Mouse (Mus musculus): ENCODE results near the gene Jmjd8. TPM values are rescaled to one million over a fixed set of nuclear protein-coding genes. Genes with fewer than 3 reads are reported as not detected.

Gene Jmjd8
- polyA plus RNA-seq, 1 experiment from 2014 or later, result 69.5 TPM

DNA sequence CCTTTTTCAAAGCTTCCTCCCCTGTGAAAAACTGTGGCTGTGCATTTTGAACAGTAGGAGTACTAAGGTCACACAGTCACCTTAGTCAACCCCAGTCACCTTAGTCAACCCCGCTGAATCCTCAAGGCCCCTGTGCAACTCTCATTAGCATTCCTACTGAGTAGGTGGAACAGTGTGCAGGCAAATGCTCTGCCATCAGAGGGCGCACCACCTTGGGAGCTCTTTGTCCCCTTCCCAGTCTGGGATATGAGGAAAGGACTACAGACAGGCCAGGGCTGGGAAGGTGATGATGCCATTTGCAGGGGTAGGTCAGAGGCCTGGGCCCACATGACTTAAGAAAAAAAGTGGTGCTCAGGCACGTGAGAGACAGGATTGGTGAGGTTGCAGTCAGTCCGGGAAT, 50.6 kb downstream of the Jmjd8 start:
- H3K36me3 ChIP-seq (replicated peaks), result peaks cover 46% of the 10 kb centered on the region
- 45% methylated on average over 4 of the region's 4 CpGs for WGBS
- ATAC-seq (ENCODE audit: low FRiP score), result no peak

DNA sequence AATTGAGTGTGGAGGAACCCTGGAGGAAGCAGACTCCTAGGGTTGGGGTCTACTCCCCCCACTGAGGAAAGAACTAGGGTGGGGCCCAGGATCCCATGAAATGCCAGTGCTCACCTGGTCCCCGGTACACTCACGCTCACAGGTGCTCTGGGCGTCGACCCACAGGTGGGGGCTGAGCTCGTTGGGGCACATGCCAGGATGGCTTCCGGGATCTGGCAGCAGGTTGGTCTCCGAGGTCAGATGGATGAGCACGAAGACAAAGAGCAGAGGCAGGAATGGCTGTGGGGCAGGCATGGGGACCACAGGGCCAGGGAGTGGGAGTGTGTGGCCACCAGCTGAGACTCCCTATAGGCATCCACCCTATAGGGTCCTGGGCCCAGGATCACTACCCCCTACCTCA, 51.1 kb downstream of the Jmjd8 start:
- 79% methylated on average over 8 of the region's 8 CpGs for WGBS
- no peak overlapping the region for H3K4me3 ChIP-seq (replicated peaks)
- H3K4me2 ChIP-seq, result no peak overlapping the region
- H3K27me3 ChIP-seq, result no peaks in the 10 kb centered on the region
- H3K9ac ChIP-seq, result no peak overlapping the region
- H3K4me1 ChIP-seq, result peaks cover 43% of the 10 kb centered on the region
- no peak for ATAC-seq (ENCODE audit: low FRiP score)
- H3K27ac ChIP-seq, result no peak overlapping the region
- no peaks in the 10 kb centered on the region for H3K9me3 ChIP-seq
- H3K36me3 ChIP-seq (replicated peaks), result peaks cover 51% of the 10 kb centered on the region

More for the DNA sequence above, 50.6 kb downstream of the Jmjd8 start:
- Histone ChIP-seq H3K4me1 (peaks cover 46% of the 10 kb centered on the region), H3K27ac (no peak overlapping the region), H3K9ac (no peak overlapping the region), H3K9me3 (no peaks in the 10 kb centered on the region), H3K4me2 (no peak overlapping the region), H3K27me3 (no peaks in the 10 kb centered on the region), H3K4me3 (replicated peaks) (no peak overlapping the region)

DNA sequence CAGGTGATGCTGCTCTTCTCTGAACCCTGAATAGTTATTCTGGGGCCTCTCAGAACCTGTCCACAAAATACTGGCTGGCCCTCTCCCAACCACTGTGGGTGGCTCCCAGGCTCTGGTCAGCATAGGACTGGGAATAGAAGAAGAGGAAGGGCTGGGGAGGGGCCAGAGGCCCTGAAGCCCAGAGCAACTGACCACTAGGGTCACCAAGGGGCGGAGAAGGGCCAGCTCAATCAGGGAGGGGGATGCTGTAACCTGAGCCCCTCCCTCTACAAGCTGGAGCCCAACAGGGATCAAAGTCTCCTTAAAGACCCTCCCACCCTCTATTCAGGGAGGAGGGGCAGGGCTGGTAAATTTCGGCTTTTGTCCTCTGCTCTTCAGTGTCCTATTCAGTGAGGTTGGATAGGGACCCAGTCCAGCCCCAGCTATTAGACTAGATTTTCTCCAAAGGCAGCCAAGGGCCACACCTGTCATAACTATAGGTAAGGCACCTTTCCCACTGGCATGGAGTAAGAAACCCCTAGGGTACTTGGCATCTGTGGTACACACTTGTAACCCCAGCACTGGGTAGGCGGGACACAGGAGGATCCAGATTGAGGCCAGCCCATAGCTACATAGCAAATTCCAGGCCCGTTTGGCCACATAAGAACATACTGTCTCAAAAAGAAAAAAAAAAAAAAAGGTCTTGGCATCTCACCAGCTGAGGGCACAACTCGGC, 51.7 kb downstream of the Jmjd8 start, which contains the start of gene Wfikkn1:
Gene Wfikkn1 (minus strand): TSS at position 663 of the 715 bp plus-strand sequence.
- no peak for ATAC-seq (ENCODE audit: low FRiP score)
- H3K9ac ChIP-seq, result peak within 1 kb of the TSS; percentile 12
- 30% methylated on average over 5 of the region's 5 CpGs for WGBS

DNA sequence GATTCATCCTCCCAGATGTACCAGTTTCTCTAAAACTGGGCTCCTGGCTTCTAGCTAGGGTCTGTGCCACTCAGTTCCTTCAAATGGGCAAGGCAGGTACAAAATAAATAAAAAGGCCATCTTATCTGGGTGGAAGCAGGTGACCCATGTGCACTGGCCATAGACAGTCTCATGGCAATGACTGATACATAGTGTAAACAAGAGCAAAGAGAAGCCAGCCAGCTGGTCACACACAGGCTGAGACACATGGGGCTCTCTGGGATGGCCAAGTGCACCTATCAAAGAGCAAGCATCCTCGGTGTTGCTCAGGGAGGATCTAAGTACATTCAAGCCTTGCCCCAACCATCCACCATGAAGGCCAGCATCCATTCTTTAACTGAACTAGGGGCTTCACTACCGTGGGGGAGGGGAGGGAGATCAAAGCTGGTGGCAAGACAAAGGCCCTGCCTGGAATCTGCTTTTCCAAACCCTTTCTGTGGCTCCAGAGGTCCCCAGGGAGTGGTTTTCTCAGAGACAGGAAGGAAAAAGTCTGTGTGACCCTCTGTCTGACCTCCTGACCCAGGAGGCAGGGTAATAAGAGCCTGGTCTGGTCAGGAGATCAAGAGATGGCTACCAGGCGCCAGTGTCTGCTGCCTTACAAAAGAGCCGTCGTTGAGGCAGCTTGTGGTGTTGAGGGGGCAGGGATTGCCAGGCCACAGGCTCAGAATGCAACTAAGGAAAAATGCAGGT, 52.4 kb downstream of the Jmjd8 start:
- H3K9me3 ChIP-seq, result no peaks in the 10 kb centered on the region
- no peak overlapping the region for H3K4me3 ChIP-seq (replicated peaks)
- peak overlapping the region; percentile 12; the same call in 1 of the 2 replicates for H3K9ac ChIP-seq
- 5% methylated on average over 5 of the region's 5 CpGs for WGBS
- no peak for ATAC-seq (ENCODE audit: low FRiP score)
- H3K4me2 ChIP-seq, result no peak overlapping the region
- H3K27me3 ChIP-seq, result no peaks in the 10 kb centered on the region
- H3K4me1 ChIP-seq, result peaks cover 39% of the 10 kb centered on the region
- peak overlapping the region; percentile 64 for H3K27ac ChIP-seq
- H3K36me3 ChIP-seq (replicated peaks), result peaks cover 52% of the 10 kb centered on the region

More for the DNA sequence above, 51.7 kb downstream of the Jmjd8 start, which contains the start of gene Wfikkn1:
- H3K36me3 ChIP-seq (replicated peaks), result peaks cover 52% of the 10 kb centered on the region
- no peak within 1 kb of the TSS for H3K4me3 ChIP-seq (replicated peaks)
- no peaks in the 10 kb centered on the region for H3K9me3 ChIP-seq
- H3K27ac ChIP-seq, result peak within 1 kb of the TSS; percentile 64
- no peak within 1 kb of the TSS for H3K4me2 ChIP-seq
- H3K27me3 ChIP-seq, result no peaks in the 10 kb centered on the region
- peaks cover 43% of the 10 kb centered on the region for H3K4me1 ChIP-seq

Small RNAs within 50 kb of the gene (microRNA-seq; reads per million reads assigned to microRNA genes)
- not detected for gene Mir3082
- gene Mir6966, result 0.73 reads per million

Other genes with a start within 250 kb of the Jmjd8 start
- 17.8 and 21.0 TPM in 2 replicates for gene Lmf1, start 249.8 kb upstream of the Jmjd8 start, polyA plus RNA-seq (2016; fragmentation: Nextera tagmentation; extraction: Ambion mirVana)
- 1.7 and 1.9 TPM in 2 replicates for gene Gng13, start 111.7 kb upstream of the Jmjd8 start, polyA plus RNA-seq (2016; fragmentation: Nextera tagmentation; extraction: Ambion mirVana)
- gene Chtf18, start 101.4 kb upstream of the Jmjd8 start, polyA plus RNA-seq (2016; fragmentation: Nextera tagmentation; extraction: Ambion mirVana), result 39.6 and 41.8 TPM in 2 replicates
- 18.0 and 19.6 TPM in 2 replicates for gene Rpusd1, start 101.2 kb upstream of the Jmjd8 start, polyA plus RNA-seq (2016; fragmentation: Nextera tagmentation; extraction: Ambion mirVana)
- 0.18 TPM in 1 of 2 replicates, not detected in the other for gene Mslnl, start 92.8 kb upstream of the Jmjd8 start, polyA plus RNA-seq (2016; fragmentation: Nextera tagmentation; extraction: Ambion mirVana)
- gene Msln, start 74.5 kb upstream of the Jmjd8 start, polyA plus RNA-seq (2016; fragmentation: Nextera tagmentation; extraction: Ambion mirVana), result 0.28 and 0.50 TPM in 2 replicates
- gene Narfl, start 55.1 kb upstream of the Jmjd8 start, polyA plus RNA-seq (2016; fragmentation: Nextera tagmentation; extraction: Ambion mirVana), result 25.6 and 26.0 TPM in 2 replicates
- 99.1 and 100 TPM in 2 replicates for gene Haghl, start 43.2 kb upstream of the Jmjd8 start, polyA plus RNA-seq (2016; fragmentation: Nextera tagmentation; extraction: Ambion mirVana)
- gene Ccdc78, start 42.3 kb upstream of the Jmjd8 start, polyA plus RNA-seq (2016; fragmentation: Nextera tagmentation; extraction: Ambion mirVana), result 0.32 and 0.69 TPM in 2 replicates
- 76.7 and 80.8 TPM in 2 replicates for gene Fam173a, start 36.0 kb upstream of the Jmjd8 start, polyA plus RNA-seq (2016; fragmentation: Nextera tagmentation; extraction: Ambion mirVana)
- gene AC134908.4, start 33.2 kb upstream of the Jmjd8 start, polyA plus RNA-seq (2016; fragmentation: Nextera tagmentation; extraction: Ambion mirVana), result not detected in 2 replicates
- 61.2 and 79.6 TPM in 2 replicates for gene Metrn, start 31.7 kb upstream of the Jmjd8 start, polyA plus RNA-seq (2016; fragmentation: Nextera tagmentation; extraction: Ambion mirVana)
- gene Fbxl16, start 19.8 kb upstream of the Jmjd8 start, polyA plus RNA-seq (2016; fragmentation: Nextera tagmentation; extraction: Ambion mirVana), result 21.0 and 23.7 TPM in 2 replicates
- 27.8 and 28.2 TPM in 2 replicates for gene Wdr24, start 5.2 kb upstream of the Jmjd8 start, polyA plus RNA-seq (2016; fragmentation: Nextera tagmentation; extraction: Ambion mirVana)
- 284 and 288 TPM in 2 replicates for gene Stub1, start 4.5 kb downstream of the Jmjd8 start, polyA plus RNA-seq (2016; fragmentation: Nextera tagmentation; extraction: Ambion mirVana)
- 5.0 and 5.7 TPM in 2 replicates for gene Rhbdl1, start 8.4 kb downstream of the Jmjd8 start, polyA plus RNA-seq (2016; fragmentation: Nextera tagmentation; extraction: Ambion mirVana)
- 2.5 and 3.3 TPM in 2 replicates for gene Gm20683, start 12.9 kb downstream of the Jmjd8 start, polyA plus RNA-seq (2016; fragmentation: Nextera tagmentation; extraction: Ambion mirVana)
- 20.9 and 23.4 TPM in 2 replicates for gene Rhot2, start 16.0 kb downstream of the Jmjd8 start, polyA plus RNA-seq (2016; fragmentation: Nextera tagmentation; extraction: Ambion mirVana)
- gene Wdr90, start 32.6 kb downstream of the Jmjd8 start, polyA plus RNA-seq (2016; fragmentation: Nextera tagmentation; extraction: Ambion mirVana), result 38.2 and 41.1 TPM in 2 replicates
- gene Mcrip2, start 39.9 kb downstream of the Jmjd8 start, polyA plus RNA-seq (2016; fragmentation: Nextera tagmentation; extraction: Ambion mirVana), result 7.7 and 9.8 TPM in 2 replicates
- gene Mettl26, start 46.2 kb downstream of the Jmjd8 start, polyA plus RNA-seq (2016; fragmentation: Nextera tagmentation; extraction: Ambion mirVana), result 51.6 and 55.5 TPM in 2 replicates
- gene Wfikkn1, start 52.0 kb downstream of the Jmjd8 start, polyA plus RNA-seq (2016; fragmentation: Nextera tagmentation; extraction: Ambion mirVana), result 0.66 and 0.79 TPM in 2 replicates
- gene Rab40c, start 90.9 kb downstream of the Jmjd8 start, polyA plus RNA-seq (2016; fragmentation: Nextera tagmentation; extraction: Ambion mirVana), result 35.1 and 36.5 TPM in 2 replicates
- gene Pigq, start 116.1 kb downstream of the Jmjd8 start, polyA plus RNA-seq (2016; fragmentation: Nextera tagmentation; extraction: Ambion mirVana), result 51.4 and 53.0 TPM in 2 replicates
- gene Nhlrc4, start 116.1 kb downstream of the Jmjd8 start, polyA plus RNA-seq (2016; fragmentation: Nextera tagmentation; extraction: Ambion mirVana), result 0.09 and 0.72 TPM in 2 replicates
- 0.08 and 0.13 TPM in 2 replicates for gene A930017K11Rik, start 123.7 kb downstream of the Jmjd8 start, polyA plus RNA-seq (2016; fragmentation: Nextera tagmentation; extraction: Ambion mirVana)
- gene Capn15, start 156.9 kb downstream of the Jmjd8 start, polyA plus RNA-seq (2016; fragmentation: Nextera tagmentation; extraction: Ambion mirVana), result 30.6 and 31.7 TPM in 2 replicates
- gene Rab11fip3, start 240.7 kb downstream of the Jmjd8 start, polyA plus RNA-seq (2016; fragmentation: Nextera tagmentation; extraction: Ambion mirVana), result 39.3 and 39.8 TPM in 2 replicates

Measured in forebrain, embryonic 12.5 days (tissue).